Mouse (Mus musculus): ENCODE data around the gene Lrrc45. TPM values are rescaled to one million over a fixed set of nuclear protein-coding genes. Genes with fewer than 3 reads are reported as not detected.
"Not testable (repeated sequence)": the region's sequence is repeated elsewhere in the genome, so short reads cannot be mapped to it uniquely, and the experiment has no call there.

Lrrc45 gene
- 63.7 and 65.9 TPM in 2 replicates for polyA plus RNA-seq (2015; fragmentation: Nextera tagmentation; extraction: Ambion mirVana)

- 1% methylated on average over 53 of the region's 53 CpGs for WGBS
- peak within 1 kb of the TSS; percentile 78 for H3K4me3 ChIP-seq
- H3K4me1 ChIP-seq, result peaks cover 44% of the 10 kb centered on the region
- peak within 1 kb of the TSS; percentile 87 for H3K27ac ChIP-seq
- peak within 1 kb of the TSS; percentile 57 for H3K9ac ChIP-seq
- H3K9me3 ChIP-seq, result no peaks in the 10 kb centered on the region
- peaks cover 59% of the 10 kb centered on the region for H3K36me3 ChIP-seq
- no peaks in the 10 kb centered on the region for H3K27me3 ChIP-seq
- ATAC-seq (ENCODE audit: insufficient number of reproducible peaks, low FRiP score, low TSS enrichment, low read depth), result peak; percentile 95
- H3K4me2 ChIP-seq, result peak within 1 kb of the TSS; percentile 99
These were observed at the start of gene Lrrc45, which contains the start of gene Cenpx for GRCm38 (mm10) chr11:120713580-120714518. Gene Lrrc45, plus strand, starts transcription at chr11:120713925. Gene Cenpx, minus strand, starts transcription at chr11:120713738.

- H3K9me3 ChIP-seq, result no peaks in the 10 kb centered on the region
- H3K36me3 ChIP-seq, result no peaks in the 10 kb centered on the region
- no peak overlapping the region for H3K4me2 ChIP-seq
- no peak for ATAC-seq (ENCODE audit: insufficient number of reproducible peaks, low FRiP score, low TSS enrichment, low read depth)
- no peak overlapping the region for H3K27ac ChIP-seq
- WGBS, result 63% methylated on average over 3 of the region's 3 CpGs
- H3K4me3 ChIP-seq, result no peak overlapping the region
- no peak overlapping the region for H3K9ac ChIP-seq
- peaks cover 21% of the 10 kb centered on the region for H3K4me1 ChIP-seq
- peaks cover 34% of the 10 kb centered on the region for H3K27me3 ChIP-seq
These were observed 48.3 kb upstream of the Lrrc45 start for GRCm38 (mm10) chr11:120665406-120665805.

- Histone ChIP-seq H3K27me3 (peaks cover 22% of the 10 kb centered on the region), H3K36me3 (no peaks in the 10 kb centered on the region), H3K9ac (no peak overlapping the region), H3K27ac (no peak overlapping the region), H3K4me3 (no peak overlapping the region), H3K9me3 (no peaks in the 10 kb centered on the region), H3K4me2 (no peak overlapping the region), H3K4me1 (peaks cover 12% of the 10 kb centered on the region)
- no peak for ATAC-seq (ENCODE audit: insufficient number of reproducible peaks, low FRiP score, low TSS enrichment, low read depth)
- 0% methylated on average over 3 of the region's 3 CpGs for WGBS
These were observed 47.1 kb upstream of the Lrrc45 start for GRCm38 (mm10) chr11:120666617-120667016.

GRCm38 (mm10) chr11:120672687-120673593 lies 40.8 kb upstream of the Lrrc45 start, which contains the start of gene Aspscr1:
Gene Aspscr1, plus strand, starts transcription at chr11:120672973.
- no peaks in the 10 kb centered on the region for H3K9me3 ChIP-seq
- peaks cover 14% of the 10 kb centered on the region for H3K4me1 ChIP-seq
- H3K27ac ChIP-seq, result peak within 1 kb of the TSS; percentile 94
- H3K4me3 ChIP-seq, result peak within 1 kb of the TSS; percentile 90
- peak; percentile 96 for ATAC-seq (ENCODE audit: insufficient number of reproducible peaks, low FRiP score, low TSS enrichment, low read depth)
- WGBS, result under 1% methylated on average over 83 of the region's 83 CpGs
- peaks cover 14% of the 10 kb centered on the region for H3K36me3 ChIP-seq
- peak within 1 kb of the TSS; percentile 62 for H3K9ac ChIP-seq
- peak within 1 kb of the TSS; percentile 77 for H3K4me2 ChIP-seq
- H3K27me3 ChIP-seq, result no peaks in the 10 kb centered on the region

- H3K4me3 ChIP-seq, result peak overlapping the region; percentile 90
- no peaks in the 10 kb centered on the region for H3K9me3 ChIP-seq
- H3K27ac ChIP-seq, result peak overlapping the region; percentile 94
- H3K36me3 ChIP-seq, result peaks cover 21% of the 10 kb centered on the region
- ATAC-seq (ENCODE audit: insufficient number of reproducible peaks, low FRiP score, low TSS enrichment, low read depth), result no peak
- peaks cover 14% of the 10 kb centered on the region for H3K4me1 ChIP-seq
- H3K4me2 ChIP-seq, result peak overlapping the region; percentile 77
- WGBS, result 40% methylated on average over 12 of the region's 12 CpGs
- H3K9ac ChIP-seq, result peak overlapping the region; percentile 62
- no peaks in the 10 kb centered on the region for H3K27me3 ChIP-seq
These were observed 40.1 kb upstream of the Lrrc45 start for GRCm38 (mm10) chr11:120673594-120674122.

- H3K27me3 ChIP-seq; H3K4me2 ChIP-seq; H3K9ac ChIP-seq; H3K4me3 ChIP-seq; H3K9me3 ChIP-seq; H3K27ac ChIP-seq; ATAC-seq (ENCODE audit: insufficient number of reproducible peaks, low FRiP score, low TSS enrichment, low read depth): not testable (repeated sequence)
- WGBS, result 75% methylated on average over 4 of the region's 5 CpGs
- peaks cover 42% of the 10 kb centered on the region for H3K36me3 ChIP-seq
- H3K4me1 ChIP-seq, result peaks cover 14% of the 10 kb centered on the region
These were observed 37.9 kb upstream of the Lrrc45 start for GRCm38 (mm10) chr11:120675875-120676274.

- no peak overlapping the region for H3K27ac ChIP-seq
- peaks cover 51% of the 10 kb centered on the region for H3K36me3 ChIP-seq
- no peaks in the 10 kb centered on the region for H3K27me3 ChIP-seq
- H3K9ac ChIP-seq, result no peak overlapping the region
- H3K4me1 ChIP-seq, result peaks cover 14% of the 10 kb centered on the region
- ATAC-seq (ENCODE audit: insufficient number of reproducible peaks, low FRiP score, low TSS enrichment, low read depth), result no peak
- 89% methylated on average over 4 of the region's 4 CpGs for WGBS
- no peak overlapping the region for H3K4me3 ChIP-seq
- no peaks in the 10 kb centered on the region for H3K9me3 ChIP-seq
- no peak overlapping the region for H3K4me2 ChIP-seq
These were observed 36.8 kb upstream of the Lrrc45 start for GRCm38 (mm10) chr11:120676951-120677350.

GRCm38 (mm10) chr11:120679909-120680308 lies 33.8 kb upstream of the Lrrc45 start:
- no peak overlapping the region for H3K27ac ChIP-seq
- no peaks in the 10 kb centered on the region for H3K9me3 ChIP-seq
- ATAC-seq (ENCODE audit: insufficient number of reproducible peaks, low FRiP score, low TSS enrichment, low read depth), result no peak
- no peak overlapping the region for H3K4me3 ChIP-seq
- no peak overlapping the region for H3K4me2 ChIP-seq
- WGBS, result 69% methylated on average over 3 of the region's 3 CpGs
- H3K9ac ChIP-seq, result no peak overlapping the region
- no peaks in the 10 kb centered on the region for H3K4me1 ChIP-seq
- H3K27me3 ChIP-seq, result no peaks in the 10 kb centered on the region
- peaks cover 75% of the 10 kb centered on the region for H3K36me3 ChIP-seq

GRCm38 (mm10) chr11:120682683-120683082 lies 31.0 kb upstream of the Lrrc45 start:
- ATAC-seq (ENCODE audit: insufficient number of reproducible peaks, low FRiP score, low TSS enrichment, low read depth), result no peak
- no peak overlapping the region for H3K9ac ChIP-seq
- peaks cover 79% of the 10 kb centered on the region for H3K36me3 ChIP-seq
- no peak overlapping the region for H3K4me2 ChIP-seq
- no peak overlapping the region for H3K4me3 ChIP-seq
- no peaks in the 10 kb centered on the region for H3K9me3 ChIP-seq
- no peak overlapping the region for H3K27ac ChIP-seq
- 0 out of 2 replicates have a peak, but pooled peaks cover 7% of the 10 kb centered on the region for H3K4me1 ChIP-seq
- H3K27me3 ChIP-seq, result no peaks in the 10 kb centered on the region
- 86% methylated on average over 5 of the region's 5 CpGs for WGBS

GRCm38 (mm10) chr11:120683536-120683935 lies 30.2 kb upstream of the Lrrc45 start:
- Histone ChIP-seq H3K27ac (no peak overlapping the region), H3K4me1 (0 out of 2 replicates have a peak, but pooled peaks cover 7% of the 10 kb centered on the region), H3K9me3 (no peaks in the 10 kb centered on the region), H3K9ac (no peak overlapping the region), H3K4me2 (no peak overlapping the region), H3K4me3 (no peak overlapping the region), H3K36me3 (peaks cover 77% of the 10 kb centered on the region), H3K27me3 (no peaks in the 10 kb centered on the region)
- ATAC-seq (ENCODE audit: insufficient number of reproducible peaks, low FRiP score, low TSS enrichment, low read depth), result no peak
- 84% methylated on average over 3 of the region's 3 CpGs for WGBS

GRCm38 (mm10) chr11:120684086-120684485 lies 29.6 kb upstream of the Lrrc45 start:
- no peak for ATAC-seq (ENCODE audit: insufficient number of reproducible peaks, low FRiP score, low TSS enrichment, low read depth)
- H3K9ac ChIP-seq, result no peak overlapping the region
- WGBS, result 62% methylated on average over 2 of the region's 2 CpGs
- no peaks in the 10 kb centered on the region for H3K27me3 ChIP-seq
- H3K36me3 ChIP-seq, result peaks cover 78% of the 10 kb centered on the region
- no peaks in the 10 kb centered on the region for H3K9me3 ChIP-seq
- no peak overlapping the region for H3K4me3 ChIP-seq
- no peak overlapping the region for H3K27ac ChIP-seq
- H3K4me2 ChIP-seq, result no peak overlapping the region
- 0 out of 2 replicates have a peak, but pooled peaks cover 7% of the 10 kb centered on the region for H3K4me1 ChIP-seq

Measured in limb, embryonic 15.5 days (tissue).